Mouse (Mus musculus) kidney, postnatal 25 days (tissue): Measurements from ENCODE around the gene Slc6a4.
"Not testable (repeated sequence)": the region's sequence is repeated elsewhere in the genome, so short reads cannot be mapped to it uniquely, and the experiment has no call there.

Experiments used
- DNase-seq, 2 experiments: peaks; one replicate each; pipeline ENCODE4 v3.0.0; 2021; ENCODE audit warnings: mixed read lengths in 2 of 2

Slc6a4 gene

DNA sequence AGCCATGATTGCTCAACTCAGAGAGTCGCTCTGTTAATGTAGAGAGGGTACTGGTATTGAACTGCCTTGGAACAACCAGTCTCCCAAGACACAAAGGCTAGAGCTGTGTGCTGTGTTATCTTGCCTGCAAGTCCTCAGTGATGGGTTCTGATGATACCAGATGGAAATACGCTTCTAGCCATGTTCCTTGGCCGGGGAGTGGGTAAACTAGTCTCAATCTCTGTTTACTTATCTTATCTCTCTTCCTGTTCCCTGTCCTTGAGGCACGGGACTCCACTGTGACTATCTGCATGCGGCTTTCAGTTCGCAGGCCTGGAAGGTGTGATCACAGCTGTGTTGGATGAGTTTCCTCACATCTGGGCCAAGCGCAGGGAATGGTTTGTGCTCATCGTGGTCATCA, 21.1 kb downstream of the Slc6a4 start:
- no peak for DNase-seq

DNA sequence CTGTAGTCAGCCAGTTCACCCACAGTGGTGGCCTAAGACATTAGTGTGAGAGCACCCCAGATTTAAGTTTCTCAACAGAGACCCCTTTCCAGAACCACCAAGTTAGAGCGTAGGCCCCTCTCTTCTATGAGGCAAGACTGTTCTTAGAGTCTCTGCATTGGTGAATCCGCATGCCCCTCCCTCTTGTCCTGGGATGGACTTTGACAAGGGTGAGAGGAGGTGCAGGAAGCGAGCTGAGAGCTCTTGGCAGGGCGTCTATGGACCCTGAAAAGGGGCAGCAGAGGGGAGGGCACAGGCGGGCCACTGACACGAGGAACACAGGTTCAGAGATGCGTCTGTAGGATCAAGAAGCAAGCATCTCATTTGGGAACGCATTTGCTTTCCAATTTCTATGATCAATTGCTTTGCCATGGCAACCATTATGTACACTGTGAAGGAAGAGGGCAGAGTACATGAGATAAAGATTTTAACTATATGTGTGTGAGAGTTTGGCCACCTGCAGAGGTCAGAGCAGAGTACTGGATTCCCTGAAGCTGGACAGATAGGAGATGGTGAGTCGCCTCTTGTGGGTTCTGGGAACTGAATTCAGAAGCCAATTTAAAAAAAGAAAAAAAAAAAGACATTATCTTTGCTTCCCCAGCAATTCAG, 23.5 kb downstream of the Slc6a4 start:
- peak in 1 of 2 experiments; percentile 71 for DNase-seq

DNA sequence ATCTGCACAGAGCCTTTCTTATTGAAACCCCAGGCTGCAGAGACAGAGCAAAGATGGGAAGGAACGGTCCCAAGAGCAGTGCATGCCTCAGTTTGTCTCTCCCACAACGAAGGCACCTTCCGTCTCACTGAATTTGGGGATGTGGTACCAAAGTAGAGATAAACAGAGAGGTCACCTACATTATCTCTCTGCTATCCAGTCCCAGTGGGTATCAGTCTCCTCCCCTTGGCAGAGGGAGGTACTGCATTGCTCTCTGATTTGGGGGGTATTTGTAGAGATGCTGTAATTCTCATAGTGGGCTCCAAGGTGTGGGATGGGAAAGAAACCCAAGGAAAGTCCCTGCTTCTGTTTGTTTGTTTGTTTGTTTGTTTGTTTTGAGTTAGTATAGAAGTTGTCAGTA, 28.2 kb downstream of the Slc6a4 start:
- no peak for DNase-seq

DNA sequence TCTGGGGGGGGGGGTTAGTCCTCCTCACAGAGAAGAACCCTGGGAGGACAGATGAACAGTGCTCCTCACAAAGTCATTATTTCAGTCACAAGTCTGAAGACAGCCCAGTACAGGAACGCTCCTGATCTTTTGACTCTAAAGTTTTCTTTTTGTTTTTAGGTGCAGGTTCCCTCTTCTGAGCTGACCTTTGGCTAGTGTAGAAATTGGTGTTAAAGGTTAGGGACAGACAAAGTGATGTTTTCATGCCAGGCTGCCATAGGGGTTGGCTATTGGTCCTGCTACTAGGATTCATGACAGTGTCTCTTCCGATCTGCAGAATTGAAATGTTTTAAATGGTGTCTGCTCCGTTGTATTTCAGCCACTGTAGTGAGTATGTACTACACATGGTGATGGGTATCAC, 29.8 kb downstream of the Slc6a4 start:
- DNase-seq: no peak

DNA sequence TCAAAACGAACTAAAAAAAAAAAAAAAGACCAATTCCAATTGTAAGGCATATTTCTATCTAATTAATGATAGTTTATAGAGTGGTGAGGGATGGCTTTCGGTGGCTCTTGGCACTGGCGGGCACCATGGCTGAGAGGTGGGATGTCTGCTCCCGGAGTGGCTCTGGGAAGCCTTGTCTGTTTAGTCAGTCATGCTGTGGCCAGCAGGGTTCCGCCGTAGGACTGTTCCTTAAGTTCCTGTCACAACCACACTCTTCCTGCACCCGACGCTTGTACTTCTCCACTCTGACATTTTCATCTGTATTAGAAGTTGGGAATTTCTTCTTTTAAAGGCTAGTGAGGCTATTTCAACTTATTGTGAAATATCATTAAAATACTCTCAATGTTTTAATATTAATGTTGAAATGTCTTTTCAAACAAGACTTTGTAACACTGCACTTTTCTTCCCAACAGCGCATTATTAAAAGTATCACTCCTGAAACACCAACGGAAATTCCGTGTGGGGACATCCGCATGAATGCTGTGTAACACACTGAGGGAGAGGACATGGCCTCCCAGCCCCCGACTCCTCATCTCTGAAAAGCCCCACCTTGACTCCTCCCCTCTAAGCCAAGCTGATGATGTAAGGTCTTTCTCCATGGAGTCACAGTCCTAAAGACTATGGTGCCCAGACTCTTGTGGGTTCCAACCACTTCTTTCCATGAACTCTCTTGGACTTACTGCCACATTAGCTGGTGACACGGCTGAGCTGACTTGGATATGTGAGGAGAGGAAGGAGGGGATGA, 32.9 kb downstream of the Slc6a4 start:
- no peak for DNase-seq

DNA sequence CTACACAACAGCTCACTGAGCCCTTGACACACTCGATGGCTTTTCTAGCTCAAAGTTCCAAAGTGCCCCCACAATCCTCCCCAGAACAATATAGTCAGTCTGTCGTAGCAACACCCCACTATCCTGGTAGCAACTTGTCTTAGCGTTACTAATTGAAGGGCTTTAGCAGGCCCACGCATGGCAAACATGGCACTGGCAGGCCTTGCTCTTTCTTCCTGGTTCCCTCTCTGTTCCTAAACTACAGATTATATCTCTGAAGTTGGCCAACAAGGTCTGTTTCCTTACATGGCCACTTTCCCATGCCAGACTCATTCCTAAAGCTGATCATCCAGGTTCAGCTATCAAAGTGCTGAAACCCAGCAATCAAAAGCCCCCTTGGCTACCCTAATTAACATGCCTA, 43.5 kb downstream of the Slc6a4 start:
- DNase-seq: no peak

DNA sequence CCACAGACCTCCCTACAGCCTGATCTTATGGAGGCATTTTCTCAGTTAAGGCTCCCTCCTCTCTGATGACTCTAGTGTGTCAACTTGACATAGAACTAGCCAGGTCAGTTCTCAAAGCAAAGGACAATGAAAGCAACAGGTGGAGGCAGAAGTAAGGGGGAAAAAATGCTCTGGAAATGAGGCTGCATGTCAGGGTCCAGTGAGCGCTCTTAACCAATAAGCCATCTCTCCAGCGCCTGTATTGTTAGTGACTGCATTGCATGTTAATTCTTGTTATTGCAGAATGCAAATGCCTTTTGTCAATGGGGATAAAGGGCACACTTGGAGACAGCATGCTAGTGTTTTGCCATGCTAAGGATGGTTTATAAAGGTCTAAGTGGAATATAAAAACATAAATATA, 44.4 kb downstream of the Slc6a4 start:
- DNase-seq: no peak

DNA sequence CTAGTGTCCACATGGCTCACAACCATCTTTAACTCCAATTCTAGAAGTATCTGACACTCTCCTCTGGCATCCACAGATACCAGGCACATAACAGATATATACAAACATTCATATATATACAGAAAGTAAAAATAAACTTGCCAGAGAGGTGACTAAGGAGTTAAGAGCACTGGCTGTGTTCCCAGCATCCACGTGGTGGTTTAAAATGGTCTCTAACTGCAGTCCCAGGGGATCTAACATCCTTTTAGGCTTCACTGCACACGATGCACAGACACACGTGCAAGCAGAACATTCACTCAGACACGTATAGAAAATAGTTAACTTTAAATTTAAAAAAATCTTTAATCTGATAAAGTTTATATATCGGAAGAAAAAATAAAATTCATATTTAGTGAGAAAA, 63.5 kb downstream of the Slc6a4 start:
- peak in 1 of 2 experiments; percentile 13 for DNase-seq

DNA sequence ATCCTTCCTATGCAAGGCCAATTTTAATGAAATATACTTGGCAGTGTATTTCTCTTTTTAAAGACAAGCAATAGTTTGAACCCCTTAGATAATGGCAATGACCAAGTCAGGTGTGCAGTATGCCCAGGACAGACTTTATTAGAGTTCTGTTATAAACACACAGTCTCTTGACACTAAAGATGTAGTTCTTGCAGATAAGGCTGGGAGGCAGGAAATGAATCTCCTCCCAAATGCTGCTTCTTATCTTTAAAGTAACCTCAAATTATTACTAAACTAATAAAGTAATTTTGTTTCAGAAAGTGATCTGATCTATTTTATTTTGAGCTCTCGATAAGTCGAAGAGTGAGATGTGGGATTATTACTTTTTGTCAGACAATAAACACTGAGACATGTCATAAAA, 65.0 kb downstream of the Slc6a4 start:
- DNase-seq: no peak

DNA sequence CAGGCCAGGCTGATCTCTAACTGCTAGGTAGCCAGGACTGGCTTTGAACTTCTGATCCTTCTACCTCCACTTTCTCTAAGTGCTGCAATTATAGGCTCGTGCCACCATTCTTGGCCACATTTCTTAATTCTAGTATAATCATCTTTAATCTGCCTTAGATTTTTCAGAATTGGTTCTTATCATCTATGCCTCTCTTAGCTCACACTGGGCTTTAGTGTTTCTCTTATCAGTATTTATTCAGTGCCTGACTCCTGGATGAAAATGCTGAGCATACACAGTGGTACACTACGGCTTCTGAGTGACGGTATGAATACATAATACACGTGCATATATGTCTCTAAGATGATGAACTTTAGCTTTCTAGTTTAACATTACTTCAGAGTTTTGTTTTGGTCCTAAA, 70.4 kb downstream of the Slc6a4 start:
- DNase-seq: no peak

DNA sequence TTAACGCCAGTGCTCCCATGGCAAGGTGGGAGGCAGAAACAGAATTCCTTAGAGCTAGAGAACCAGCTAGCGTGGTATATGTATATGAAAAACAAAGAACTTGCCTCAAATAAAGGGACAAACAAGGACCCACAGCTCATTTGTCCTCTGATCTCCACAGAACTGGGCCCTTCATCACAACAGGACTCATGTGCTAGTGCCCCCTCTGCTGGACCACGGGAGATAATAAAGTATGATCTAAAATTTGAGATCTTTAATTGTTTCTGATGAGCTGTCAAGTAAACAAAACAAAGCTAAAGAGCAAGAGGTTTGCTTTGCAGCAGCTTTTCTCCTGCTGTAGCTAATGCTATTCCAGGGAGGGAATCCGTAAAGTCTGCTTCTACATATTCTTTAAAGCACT, 72.3 kb downstream of the Slc6a4 start:
- peak in 1 of 2 experiments; percentile 45 for DNase-seq

DNA sequence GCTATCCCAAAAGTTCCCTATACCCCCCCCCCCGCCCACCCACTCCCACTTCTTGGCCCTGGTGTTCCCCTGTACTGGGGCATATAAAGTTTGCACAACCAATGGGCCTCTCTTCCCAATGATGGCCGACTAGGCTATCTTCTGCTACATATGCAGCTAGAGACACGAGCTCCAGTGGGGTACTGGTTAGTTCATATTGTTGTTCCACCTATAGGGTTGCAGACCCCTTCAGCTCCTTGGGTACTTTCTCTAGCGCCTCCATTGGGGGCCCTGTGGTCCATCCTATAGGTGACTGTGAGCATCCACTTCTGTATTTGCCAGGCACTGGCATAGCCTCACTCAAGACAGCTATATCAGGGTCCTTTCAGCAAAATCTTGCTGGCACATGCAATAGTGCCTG, 78.9 kb downstream of the Slc6a4 start:
- not testable (repeated sequence) for DNase-seq

DNA sequence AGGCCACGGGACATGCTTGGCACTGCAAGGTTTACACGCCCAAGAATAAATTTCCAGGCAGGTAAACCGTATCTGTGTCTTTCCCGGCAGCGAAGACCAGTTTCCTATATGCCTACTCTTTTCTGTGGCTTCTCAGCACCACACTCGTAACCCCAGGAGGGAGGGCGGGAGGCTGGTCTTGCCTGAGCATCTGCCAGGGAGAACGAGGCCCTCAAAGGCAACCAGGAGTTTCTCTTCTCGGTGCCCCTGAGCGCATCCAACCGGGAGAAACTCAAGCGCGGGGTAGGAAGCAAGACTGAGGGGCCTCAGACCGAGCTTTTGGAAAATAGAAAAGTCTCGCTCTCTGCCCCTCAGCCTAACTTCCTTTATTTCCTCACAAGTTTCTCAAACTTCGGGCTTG, 79.4 kb downstream of the Slc6a4 start:
- no peak for DNase-seq

DNA sequence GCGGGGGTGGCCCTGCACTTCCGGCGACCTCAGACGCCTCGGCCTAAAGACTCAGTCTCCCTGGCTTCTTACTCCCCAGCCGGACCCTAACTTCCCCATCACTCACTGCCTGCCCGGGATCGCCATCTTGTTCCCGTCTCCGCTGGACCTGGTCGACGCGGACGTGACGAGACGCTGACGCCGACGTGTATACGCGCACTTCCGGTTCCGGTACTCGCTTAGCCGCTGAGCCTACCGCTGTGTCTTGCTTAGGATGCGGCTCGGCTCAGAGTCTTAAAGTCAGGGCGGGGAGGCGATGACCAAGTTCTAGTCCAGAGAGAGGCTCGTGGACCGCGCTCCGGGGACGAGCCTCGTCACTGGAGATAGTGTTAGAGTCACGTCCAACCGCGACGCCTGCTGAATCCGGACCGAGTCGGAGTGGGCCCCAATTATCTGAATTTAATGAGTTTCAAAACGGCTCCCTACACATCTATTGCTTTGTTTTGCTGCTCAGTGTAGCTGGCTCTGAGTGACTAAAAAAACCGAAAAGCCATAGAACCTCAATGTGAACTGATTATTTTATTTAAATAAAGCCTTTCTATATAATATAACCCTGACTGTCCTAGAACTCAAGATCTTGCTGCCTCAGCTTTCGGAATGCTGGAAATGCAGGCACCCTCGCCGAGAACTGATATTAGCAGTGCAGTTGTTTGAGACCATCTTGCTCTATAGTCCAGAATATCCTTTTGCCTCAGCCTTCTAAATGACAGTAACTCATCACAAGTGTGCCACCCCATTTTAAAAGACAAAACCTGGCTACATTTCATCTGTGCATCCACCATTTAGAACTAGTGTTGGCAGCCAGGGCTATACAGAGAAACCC, 80.1 kb downstream of the Slc6a4 start, which contains the start of gene Nsrp1:
Gene Nsrp1, minus strand, starts transcription at position 163 of the 862 bp plus-strand sequence.
- DNase-seq: peak; percentile 95 to 97

DNA sequence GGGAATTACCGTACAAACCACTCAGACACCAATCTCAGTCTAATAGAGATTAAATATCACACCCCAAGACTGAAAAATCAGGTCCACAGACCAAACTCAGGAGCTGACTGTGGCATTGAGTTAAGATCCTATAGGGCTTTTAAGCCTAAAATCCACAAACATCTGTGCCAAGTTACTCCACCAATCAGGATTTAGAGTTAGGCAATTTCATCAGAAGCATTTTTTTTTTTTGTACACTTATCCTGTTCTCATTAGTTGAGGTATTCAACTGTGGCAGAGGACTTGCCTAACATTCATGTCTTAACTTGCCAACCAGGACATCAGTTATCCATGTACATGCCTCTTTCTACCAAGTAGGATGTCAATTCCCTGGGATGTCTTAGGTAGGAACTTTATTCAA, 81.0 kb downstream of the Slc6a4 start:
- DNase-seq: no peak
